Comparison of ENCODE assay signal across 8 mouse cellular contexts in genomic region chr4:110351178-110352000, GRCm38 (mm10). TPM values are rescaled to one million over a fixed set of nuclear protein-coding genes. Genes with fewer than 3 reads are reported as not detected.
DNase-seq lines count a peak whose midpoint lies in the region; ATAC-seq and TF ChIP-seq lines count a peak whose summit lies in the region.

Gene Elavl4, minus strand, starts transcription at chr4:110351909.

- in situ Hi-C loops in Patski (cut with MboI; ENCODE audit: low pct_unique_long_range_greater_than_20kb): no loop called here

- peak within 1 kb of the TSS; percentile 62 for H3K4me2 ChIP-seq in hindbrain, embryonic 13.5 days

- under 1% methylated on average over 75 of the region's 75 CpGs for WGBS in hindbrain, embryonic 13.5 days

- H3K4me3 ChIP-seq in hindbrain, embryonic 13.5 days: peak within 1 kb of the TSS; percentile 72

- peak; percentile 60 for ATAC-seq in Patski
- peak; percentile 92 for ATAC-seq in frontal cortex, adult (ENCODE audit: low TSS enrichment)
- peak; percentile 97 for ATAC-seq in hindbrain, embryonic 13.5 days (ENCODE audit: low FRiP score)

- H3K27me3 ChIP-seq in Patski: peaks cover 14% of the 10 kb centered on the region
- no peaks in the 10 kb centered on the region for H3K27me3 ChIP-seq in hindbrain, embryonic 13.5 days

- H3K9me3 ChIP-seq in hindbrain, embryonic 13.5 days: no peaks in the 10 kb centered on the region

- peak within 1 kb of the TSS; percentile 86 for H3K9ac ChIP-seq in hindbrain, embryonic 13.5 days

- peak; percentile 85 for TF ChIP-seq CTCF in Patski (IDR thresholded peaks at IDR 0.05)

- CTCF ChIA-PET in Patski (lab: Charles Lee): interaction anchor here (1.5 kb wide), 2 partner anchors 11 to 21 kb away, joined by 3 to 5 read pairs; no protein-coding TSS in a partner anchor

- H3K4me1 ChIP-seq in hindbrain, embryonic 13.5 days (replicated peaks): peaks cover 10% of the 10 kb centered on the region

- no peaks in the 10 kb centered on the region for H3K36me3 ChIP-seq in hindbrain, embryonic 13.5 days

- no peak for DNase-seq in Patski (ENCODE audit: low read depth, low spot score)
- peak; percentile 73 for DNase-seq in cerebellum, adult 8-10 months
- peak; percentile 68 to 75 for DNase-seq in layer of hippocampus, postnatal 14 days (ENCODE audit: low spot score in 2 of 2)
- DNase-seq in lung, postnatal 10 days: peak; percentile 31
- DNase-seq in right cerebral cortex, adult 2 months (ENCODE audit: low spot score in 2 of 2): peak; percentile 78 to 79
- DNase-seq in urinary bladder, postnatal 25 days (ENCODE audit: low spot score): peak; percentile 29

- POLR2A ChIA-PET in Patski (lab: Charles Lee): no interaction called here

- peak within 1 kb of the TSS; percentile 93 for H3K27ac ChIP-seq in hindbrain, embryonic 13.5 days

RNA-seq across cellular contexts. Expression of gene Elavl4, which starts in this region (rescaled TPM):
- 0.04 TPM for polyA plus RNA-seq in Patski (2021)
- 394 and 401 TPM in 2 replicates for polyA plus RNA-seq in hindbrain, embryonic 13.5 days (2015; fragmentation: Nextera tagmentation; extraction: Ambion mirVana)
- total RNA-seq in layer of hippocampus, postnatal 14 days (2021): 10 to 100 TPM; 62.8 to 70.7 TPM

Comparison
In these comparisons a context has a peak if more than half of its experiments do, and no peak if none do; other contexts are left out.
1. RNA of gene Elavl4 (polyA plus RNA-seq): 394 to 401 TPM in hindbrain, embryonic 13.5 days; 0.04 TPM in Patski (single experiment); every median in the first group is over 100 times any median in the second.
2. Peak in ATAC-seq in Patski; RNA of the gene not detected or under 1 TPM.
3. Peak in every context shown above with its lines, with median percentiles within 50 percentile points of each other: ATAC-seq.